Mouse (Mus musculus) left cerebral cortex, postnatal 14 days (tissue): Measurements from ENCODE around the gene Calcoco2. TPM values are rescaled to one million over a fixed set of nuclear protein-coding genes. Genes with fewer than 3 reads are reported as not detected.
"Not testable (repeated sequence)": the region's sequence is repeated elsewhere in the genome, so short reads cannot be mapped to it uniquely, and the experiment has no call there.

ENCODE experiments used
- DNase-seq, 2 experiments: peaks; one replicate each; pipeline ENCODE4 v3.0.0; 2021 to 2022; ENCODE audit warnings: low spot score in 2 of 2, mixed read lengths in 1 of 2
- intact Hi-C: fragments of 180-260 bp; cut with DNase I; formaldehyde crosslinking; loops from one replicate; pipeline ENCODE4 v1.15.1; 2025
- long read RNA-seq, 2 experiments: library from polyadenylated mRNA; stranded (forward); transcript quantifications; one replicate each; pipeline ENCODE4 v2.0.0; 2021
- total RNA-seq, 2 experiments: library from RNA; stranded (reverse); gene quantifications; 2 replicates each; pipeline ENCODE4 v1.2.3; 2021

Calcoco2 gene
- not detected for total RNA-seq
- long read RNA-seq, experiment 1 = 0 reads
- long read RNA-seq, experiment 2 = 0 reads

DNA sequence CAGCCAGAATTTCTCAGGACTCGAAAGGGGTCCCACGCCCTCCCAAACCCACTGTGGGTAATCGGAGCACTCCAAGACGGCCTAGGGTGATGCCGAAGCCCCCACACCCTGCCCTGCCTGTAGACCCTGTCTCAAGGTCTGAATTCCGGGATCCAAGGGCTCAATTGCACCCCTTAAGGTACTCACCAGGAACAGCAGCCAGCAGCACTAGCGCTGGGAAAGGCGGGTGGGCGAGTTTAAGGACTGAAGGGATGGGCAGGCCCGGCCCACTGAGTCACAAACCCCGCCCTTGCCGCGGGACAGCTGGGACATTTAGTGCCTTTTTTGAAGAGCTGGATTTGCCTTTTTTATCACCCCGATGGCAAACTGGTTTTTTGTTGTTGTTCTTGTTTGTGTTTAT is at the start of gene Calcoco2:
TSS of gene Calcoco2 (minus strand) at position 214 of the 400 bp plus-strand sequence.
- intact Hi-C loops = no loop called here

DNA sequence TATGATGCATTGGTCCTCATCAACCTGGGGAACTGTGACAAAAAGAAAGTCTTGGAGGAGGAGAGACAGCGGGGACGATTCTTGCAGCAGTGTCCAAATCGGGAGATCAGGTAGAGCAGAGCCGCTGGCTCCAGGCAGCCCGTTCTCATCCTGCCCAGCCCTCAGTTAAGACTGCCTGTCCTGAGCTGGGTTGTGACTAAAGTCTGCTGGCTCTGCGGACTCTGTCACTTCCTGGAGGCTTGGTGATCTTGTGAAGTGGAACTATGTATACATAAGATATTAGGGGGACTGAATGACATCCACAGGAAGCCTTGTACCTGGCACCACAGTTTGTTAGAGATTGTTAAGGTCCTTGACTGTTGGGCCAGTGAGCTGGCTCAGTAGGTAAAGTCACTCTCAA is 35.7 kb upstream of the Calcoco2 start:
- DNase-seq = no peak
- intact Hi-C loops = no loop called here

More for the DNA sequence above, at the start of gene Calcoco2:
- no peak for DNase-seq

DNA sequence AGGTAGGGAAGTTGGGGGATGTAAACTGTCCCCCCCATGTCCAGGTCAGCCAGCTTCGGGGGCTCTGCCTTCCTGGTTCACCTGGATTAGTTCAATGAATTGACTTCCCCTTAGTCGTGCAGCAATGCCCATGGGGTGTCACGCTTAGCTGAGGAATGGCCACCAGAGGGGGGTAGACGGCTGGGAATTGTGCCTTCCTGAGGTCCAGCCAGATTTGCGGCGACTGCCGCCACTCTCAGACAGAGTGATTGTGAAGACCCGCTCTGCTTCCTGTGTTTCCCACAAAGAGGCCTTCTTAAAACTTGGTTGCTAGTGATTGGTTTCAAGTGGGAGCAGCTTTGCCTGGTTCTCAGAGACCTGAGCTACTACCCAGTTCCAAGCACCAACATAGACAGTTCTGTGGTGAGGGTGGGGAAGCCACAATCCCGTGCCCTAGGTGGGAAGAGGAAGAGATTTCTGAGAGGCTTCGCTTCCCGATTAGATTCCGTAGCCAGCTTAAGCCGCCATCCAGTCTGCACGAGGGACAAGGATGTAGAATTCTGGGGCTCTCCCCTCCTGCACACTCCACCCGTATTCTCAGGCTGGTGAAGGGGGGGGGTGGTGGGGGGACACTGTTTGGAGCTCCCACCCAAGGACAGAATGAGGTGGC is 34.0 kb upstream of the Calcoco2 start:
- DNase-seq = peak; percentile 54 to 77
- intact Hi-C loops = loop anchor here (2.0 kb wide), 1 partner anchor 89 kb away; no protein-coding TSS in a partner anchor

DNA sequence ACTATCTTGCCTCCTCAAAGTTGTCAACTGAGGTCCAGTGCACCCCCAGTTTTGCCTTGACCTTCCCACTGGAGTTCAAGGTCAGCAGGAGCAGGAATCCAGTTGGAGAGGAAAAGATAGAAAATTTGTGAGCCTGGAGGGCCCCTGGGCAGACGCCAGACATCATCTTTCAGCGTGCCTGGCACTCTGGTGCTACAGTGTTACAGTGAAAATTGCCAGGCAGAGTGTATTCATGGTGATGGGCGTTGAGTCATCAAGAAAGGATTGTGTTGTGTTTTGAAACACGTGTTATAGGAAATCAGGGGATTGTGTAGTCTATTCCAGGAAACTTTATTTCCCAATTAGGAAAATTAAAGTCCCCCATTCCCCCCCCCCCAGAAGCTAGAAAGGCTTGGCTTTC is 32.0 kb upstream of the Calcoco2 start:
- no peak for DNase-seq
- intact Hi-C loops = loop anchor here (2.0 kb wide), 1 partner anchor 91 kb away; no protein-coding TSS in a partner anchor

DNA sequence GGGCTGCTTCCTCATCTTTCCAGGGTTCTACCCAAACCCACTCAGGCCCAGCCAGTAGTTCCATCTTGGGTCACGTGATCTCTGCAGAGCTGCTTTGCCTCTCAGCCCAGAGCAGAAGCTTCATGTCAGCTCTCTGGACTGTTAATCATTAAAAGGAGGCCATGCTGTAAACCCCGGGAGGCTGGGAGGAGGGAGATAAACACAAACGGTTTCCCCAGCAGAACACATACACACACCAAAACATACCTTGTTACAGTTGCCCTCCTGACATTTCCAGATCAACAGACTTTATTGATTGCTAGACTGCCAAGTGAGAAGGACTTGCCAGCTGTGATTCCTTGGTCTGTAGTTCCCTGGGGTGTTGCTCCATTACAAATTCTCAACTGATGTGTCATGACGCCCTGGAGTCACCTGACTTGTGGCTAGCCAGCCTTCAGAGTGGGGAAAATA is 29.0 kb upstream of the Calcoco2 start:
- intact Hi-C loops = no loop called here
- DNase-seq = no peak

DNA sequence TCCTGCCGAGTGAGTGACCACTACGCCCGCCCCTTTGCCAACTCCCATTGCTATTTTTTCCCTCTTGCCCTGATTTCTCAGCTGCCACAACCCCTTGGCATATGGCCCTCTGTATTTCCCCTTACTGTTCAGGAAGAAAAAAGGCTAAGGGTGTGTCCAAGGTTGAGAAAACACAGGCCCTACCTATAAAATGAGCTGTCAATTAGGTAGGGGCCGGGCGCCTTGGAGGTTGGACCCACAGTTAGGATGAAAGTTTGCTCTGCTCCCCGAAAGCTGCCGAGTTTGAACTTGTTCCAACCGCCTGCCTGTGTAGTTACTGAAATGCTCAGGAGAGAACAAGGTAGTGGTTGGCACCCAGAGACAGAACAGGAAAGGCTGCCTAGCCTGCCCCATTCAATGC is 24.1 kb upstream of the Calcoco2 start:
- intact Hi-C loops = no loop called here

DNA sequence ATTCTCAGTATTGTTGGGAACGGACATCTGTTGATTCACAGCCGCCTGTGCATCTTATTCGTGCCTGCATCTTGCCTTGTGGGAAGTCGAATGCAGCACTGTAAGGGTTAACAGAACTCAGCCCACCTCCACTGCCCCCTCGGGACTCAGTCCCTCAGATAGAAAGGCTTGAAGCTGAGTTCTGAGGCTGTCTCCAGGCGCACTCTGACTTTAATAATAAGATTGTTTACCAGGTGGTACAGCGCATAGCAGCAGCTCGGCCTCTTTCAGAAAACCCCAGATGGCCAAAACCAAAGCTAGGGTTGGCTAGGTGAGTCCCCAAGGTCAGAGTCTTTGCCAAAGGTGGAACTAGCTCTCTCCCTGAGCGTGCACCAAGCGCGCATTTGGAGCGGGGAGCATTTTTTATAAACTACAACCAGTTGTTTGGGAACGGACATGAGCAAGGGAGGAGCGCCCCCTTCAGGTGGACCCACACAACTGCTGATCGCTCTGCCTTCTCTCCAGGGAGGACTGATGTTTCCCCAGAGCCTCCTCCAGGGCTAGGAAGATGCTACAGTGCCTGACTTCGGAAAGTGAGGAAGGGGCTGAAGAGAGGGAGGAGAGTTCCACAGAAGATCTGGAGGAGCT is 21.6 kb upstream of the Calcoco2 start, which contains the start of gene Ttll6:
TSS of gene Ttll6 (plus strand) at position 548 of the 627 bp plus-strand sequence.
- intact Hi-C loops = no loop called here
- DNase-seq = peak; percentile 35 to 62

More for the DNA sequence above, 24.1 kb upstream of the Calcoco2 start:
- no peak for DNase-seq

DNA sequence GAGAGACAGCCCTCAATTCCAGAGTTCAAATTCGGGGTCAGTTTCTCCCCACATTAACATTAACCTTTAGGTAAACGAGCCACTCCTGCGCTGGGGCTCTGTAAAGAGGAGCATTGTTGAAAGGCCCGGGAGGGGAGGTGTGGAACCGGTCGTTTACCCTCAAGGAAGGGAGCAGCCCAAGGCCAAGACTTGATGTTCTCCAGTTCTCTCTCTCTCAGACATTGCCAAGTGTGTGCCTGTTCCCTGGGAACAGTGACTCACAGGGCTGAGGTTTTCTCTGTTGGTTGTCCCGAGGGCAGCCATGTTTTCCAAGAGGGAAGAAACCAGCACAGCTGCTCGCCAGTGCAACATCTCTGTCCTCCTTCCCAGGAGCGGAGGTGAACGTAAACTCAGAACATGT is 18.8 kb upstream of the Calcoco2 start:
- DNase-seq = no peak
- intact Hi-C loops = no loop called here

DNA sequence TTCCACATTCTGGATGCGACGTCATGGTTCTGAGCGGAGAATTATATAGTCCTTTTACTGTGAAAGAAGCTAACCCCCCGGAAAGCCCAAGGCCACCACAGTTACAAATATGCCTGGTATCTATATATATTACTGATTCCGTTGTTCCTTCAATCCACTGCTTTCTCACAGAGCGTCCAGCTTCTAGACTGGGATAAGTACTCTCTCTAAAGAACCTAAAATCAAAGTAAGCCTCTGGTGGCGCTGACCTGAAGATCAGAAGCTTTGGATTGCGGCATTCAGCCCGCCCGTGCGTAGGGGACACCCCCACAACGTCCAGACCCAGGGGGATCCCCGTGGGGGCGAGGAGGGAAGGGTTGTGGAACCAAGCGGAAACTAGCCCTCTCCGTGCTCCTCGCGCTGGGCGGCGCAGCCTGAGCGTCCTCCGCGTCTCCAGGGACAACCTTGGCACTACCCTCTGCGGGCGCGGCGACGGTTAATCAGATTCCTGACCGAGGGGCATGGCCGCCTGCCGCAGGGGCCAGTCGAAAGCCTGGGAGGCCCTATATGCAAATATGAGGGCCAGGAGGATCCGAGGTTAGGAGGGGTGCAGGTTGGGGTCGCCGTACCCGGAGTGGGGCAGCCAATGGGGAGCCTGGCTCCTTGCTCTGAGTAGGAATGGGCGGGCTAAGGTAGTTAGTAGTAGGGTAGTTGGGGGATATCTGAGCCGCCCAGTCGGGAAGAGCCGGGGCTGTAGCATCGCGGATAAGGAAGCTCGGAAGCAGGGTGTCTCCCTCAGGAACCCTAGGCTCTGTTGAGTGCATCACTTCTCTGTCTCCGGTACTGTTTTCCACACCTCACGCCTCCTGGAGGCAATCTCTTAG is 12.5 kb upstream of the Calcoco2 start:
- DNase-seq = no peak
- intact Hi-C loops = no loop called here

DNA sequence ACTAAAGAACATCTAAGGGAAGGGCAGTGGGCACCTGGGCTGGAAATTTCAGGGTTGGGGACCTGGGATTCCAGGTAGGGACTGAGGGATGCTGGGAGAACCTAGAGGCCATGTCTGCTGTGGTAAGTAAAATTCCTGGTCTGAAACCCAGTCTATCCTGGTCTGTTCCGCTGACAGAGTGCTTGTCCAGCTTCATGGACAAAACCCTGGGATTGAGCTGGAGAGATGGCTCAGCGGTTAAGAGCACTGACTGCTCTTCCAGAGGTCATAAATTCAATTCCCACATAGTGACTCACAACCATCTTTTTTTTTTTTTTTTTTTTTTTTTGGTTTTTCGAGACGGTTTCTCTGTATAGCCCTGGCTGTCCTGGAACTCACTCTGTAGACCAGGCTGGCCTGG is 11.0 kb upstream of the Calcoco2 start:
- intact Hi-C loops, DNase-seq: not testable (repeated sequence)

DNA sequence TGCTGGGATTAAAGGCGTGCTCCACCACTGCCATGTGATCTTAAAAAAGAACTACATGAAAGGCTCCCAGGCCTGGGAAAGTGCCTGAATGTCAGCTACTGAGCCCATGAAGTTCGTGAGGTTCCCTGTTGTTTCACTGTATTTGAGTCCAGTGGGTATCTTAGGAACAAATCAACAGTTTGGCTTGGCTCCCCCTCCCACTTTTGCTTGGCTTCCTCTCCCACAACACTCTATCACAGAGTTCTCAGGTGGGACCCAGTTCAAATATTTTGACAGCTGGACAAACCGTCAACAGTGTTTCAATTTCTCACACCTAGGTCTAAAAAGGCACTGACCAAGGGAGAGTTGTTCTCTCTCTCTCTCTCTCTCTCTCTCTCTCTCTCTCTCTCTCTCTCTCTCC is 7.6 kb upstream of the Calcoco2 start:
- no peak for DNase-seq
- intact Hi-C loops = no loop called here

DNA sequence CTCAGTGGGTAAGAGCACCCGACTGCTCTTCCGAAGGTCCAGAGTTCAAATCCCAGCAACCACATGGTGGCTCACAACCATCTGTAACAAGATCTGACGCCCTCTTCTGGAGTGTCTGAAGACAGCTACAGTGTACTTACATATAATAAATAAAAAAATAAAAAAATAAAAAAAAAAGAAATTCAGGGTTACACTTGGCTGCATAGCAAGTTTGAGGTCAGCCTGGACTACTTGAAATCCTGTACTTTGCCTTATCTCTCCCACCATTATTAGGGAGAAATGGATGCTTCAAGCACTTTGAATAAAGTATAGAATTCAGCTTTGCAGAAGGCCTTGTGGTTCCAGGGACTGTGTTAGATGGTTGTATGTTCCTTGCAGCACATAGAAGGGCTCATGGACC is 5.2 kb upstream of the Calcoco2 start:
- DNase-seq, intact Hi-C loops: not testable (repeated sequence)

DNA sequence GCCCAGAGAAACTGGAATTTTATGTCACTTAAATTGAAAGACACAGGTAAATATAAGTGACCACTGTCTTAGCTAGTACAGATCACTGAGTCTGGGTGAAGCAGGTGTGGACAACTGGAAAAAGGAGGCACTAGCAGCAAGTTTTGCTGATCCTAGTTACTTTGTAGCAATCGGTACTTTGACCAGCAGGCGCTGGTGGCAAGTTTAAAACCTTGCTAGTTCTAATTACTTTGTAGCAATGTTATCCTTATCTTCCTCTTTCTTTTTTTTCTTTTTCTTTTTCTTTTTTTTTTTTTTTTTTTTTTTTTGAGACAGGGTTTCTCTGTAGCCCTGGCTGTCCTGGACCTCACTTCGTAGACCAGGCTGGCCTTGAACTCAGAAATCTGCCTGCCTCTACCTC is 4.4 kb upstream of the Calcoco2 start:
- intact Hi-C loops = no loop called here
- no peak for DNase-seq

DNA sequence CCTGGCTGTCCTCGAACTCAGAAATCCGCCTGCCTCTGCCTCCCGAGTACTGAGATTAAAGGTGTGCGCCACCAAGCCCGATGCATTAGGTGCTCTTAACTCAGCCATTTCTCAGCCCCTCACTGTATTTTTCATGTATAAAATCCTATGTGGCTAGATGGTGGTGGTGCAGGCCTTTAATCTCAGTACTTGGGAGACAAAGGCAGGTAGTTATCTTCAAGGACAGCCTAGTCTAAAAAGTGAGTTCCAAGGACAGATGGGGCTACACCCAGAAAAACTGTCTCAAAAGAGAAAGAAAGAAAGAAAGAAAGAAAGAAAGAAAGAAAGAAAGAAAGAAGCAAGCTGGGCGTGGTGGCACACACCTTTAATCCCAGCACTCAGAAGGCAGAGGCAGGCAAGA is 3.7 kb upstream of the Calcoco2 start:
- no peak for DNase-seq
- intact Hi-C loops = no loop called here

DNA sequence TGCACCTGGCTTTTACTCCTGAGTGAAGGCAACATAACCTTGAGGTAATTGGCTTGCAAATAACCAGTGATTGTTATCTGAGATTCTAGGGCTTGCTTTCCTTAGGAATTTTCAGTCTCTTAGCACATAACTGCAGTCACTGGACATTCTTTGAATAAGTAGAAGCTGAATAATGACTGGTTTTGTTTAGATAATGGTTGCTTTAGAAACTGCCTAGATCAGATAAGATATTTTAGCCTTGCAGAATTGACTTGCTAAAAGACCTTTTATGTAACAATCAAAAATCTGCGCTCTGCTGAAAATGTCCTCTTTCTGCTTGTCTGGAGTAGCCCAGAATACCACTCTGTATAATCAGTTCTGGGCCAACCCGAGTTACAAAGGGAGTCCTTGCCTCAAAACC is 2.3 kb upstream of the Calcoco2 start:
- intact Hi-C loops = no loop called here
- DNase-seq = no peak

DNA sequence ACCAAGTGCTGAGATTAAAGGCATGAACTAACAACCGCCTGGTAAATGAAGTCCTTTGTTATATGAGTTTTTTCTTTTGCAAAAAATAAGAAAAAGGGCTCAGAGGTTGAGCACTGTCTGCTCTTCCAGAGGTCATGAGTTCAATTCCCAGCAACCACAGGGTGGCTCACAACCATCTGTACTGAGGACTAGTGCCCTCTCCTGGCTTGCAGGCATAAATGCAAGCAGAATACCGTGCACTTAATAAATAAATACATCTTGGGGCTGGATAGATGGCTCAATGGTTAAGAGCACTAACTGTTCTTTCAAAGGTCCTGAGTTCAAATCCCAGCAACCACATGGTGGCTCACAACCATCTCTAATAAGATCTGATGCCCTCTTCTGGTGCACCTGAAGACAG is 814 bp downstream of the Calcoco2 start:
- DNase-seq, intact Hi-C loops: not testable (repeated sequence)

DNA sequence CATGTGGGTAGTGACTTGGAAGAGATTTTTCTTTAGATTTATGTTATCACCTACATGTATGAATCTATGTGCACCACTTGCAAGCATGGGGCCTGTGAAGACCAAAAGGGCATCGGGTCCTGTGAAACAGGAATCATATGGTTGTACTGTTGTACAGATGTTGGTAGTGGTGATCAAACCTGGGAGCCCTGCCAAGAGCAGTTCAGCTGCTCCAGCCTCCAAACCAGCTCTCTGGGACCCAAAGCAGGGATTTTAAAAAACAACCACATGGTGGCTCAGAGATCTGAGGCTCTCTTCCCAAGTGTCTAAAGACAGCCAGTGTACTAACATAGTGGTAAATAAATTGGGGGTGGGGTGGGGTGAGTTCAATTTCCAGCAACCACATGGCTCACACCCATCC is 3.4 kb downstream of the Calcoco2 start:
- intact Hi-C loops = no loop called here
- DNase-seq = no peak

DNA sequence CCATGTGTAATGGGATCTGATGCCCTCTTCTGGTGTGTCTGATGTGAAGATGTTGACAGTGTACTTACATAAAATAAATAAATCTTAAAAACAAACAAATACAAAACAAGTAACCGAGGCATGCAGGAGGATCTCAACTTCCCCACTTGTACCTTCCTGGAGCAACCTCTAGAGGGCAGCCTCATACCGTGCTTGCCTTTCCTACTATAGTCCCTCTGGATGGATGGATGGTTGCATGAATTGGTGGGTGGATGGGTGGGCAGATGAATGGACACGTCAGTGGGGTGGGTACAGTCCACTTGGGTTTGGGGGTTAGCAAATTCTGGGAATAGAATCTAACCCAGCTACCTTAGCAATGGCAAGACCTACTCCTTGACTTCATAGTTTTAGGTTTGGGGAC is 18.4 kb downstream of the Calcoco2 start:
- peak in 1 of 2 experiments; percentile 30 for DNase-seq
- intact Hi-C loops = loop anchor here (5.0 kb wide), 1 partner anchor 34 kb away; no protein-coding TSS in a partner anchor

DNA sequence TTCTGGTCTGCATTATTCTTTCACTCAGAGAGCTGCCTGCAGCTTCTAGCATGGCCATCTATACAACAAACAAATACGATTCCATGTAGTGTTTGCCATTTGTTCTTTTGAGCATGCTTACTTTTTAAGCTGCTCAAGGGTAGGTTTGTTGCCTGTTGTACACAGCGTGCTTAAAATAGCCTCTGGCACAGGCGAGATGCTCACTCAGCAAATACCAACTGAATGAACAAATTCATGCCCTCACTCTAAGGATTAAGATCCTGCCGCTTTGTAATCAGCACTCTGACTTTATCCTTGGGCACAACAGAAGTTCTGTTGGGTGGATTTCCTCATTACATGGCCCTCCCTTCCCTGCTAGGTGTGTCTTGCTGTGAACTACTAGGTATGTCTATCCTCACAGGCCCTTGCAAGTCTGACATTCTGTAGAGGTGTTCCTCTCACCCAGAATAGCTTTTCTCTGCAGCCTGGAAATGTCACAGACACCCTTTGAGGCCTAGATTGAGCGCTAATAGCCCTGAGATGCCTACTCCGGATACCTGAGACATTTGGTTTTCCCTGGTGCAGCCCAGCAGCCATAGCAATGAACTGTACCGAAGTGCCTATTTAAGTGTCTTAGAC is 19.0 kb downstream of the Calcoco2 start:
- intact Hi-C loops = loop anchor here (5.0 kb wide), 1 partner anchor 35 kb away; no protein-coding TSS in a partner anchor
- DNase-seq = no peak
